In genomic region chr11:120720450-120720849, GRCm38 (mm10) we compare ENCODE assay signal across 8 mouse cellular contexts. TPM values are rescaled to one million over a fixed set of nuclear protein-coding genes. Genes with fewer than 3 reads are reported as not detected.
DNase-seq lines count a peak whose midpoint lies in the region; ATAC-seq and TF ChIP-seq lines count a peak whose summit lies in the region.

No protein-coding gene starts in this region.

- ATAC-seq in heart, embryonic 11.5 days (replicated peaks; ENCODE audit: insufficient number of reproducible peaks, low FRiP score, low TSS enrichment) = no peak; the same call in 1 of the 2 replicates
- peak; percentile 4; the same call in 1 of the 2 replicates for ATAC-seq in kidney, embryonic 15.5 days (replicated peaks; ENCODE audit: low FRiP score)

- no peaks in the 10 kb centered on the region for H3K4me1 ChIP-seq in bone marrow, adult 2 months (ENCODE audit: control insufficient read depth, insufficient read depth, low read length)
- no peaks in the 10 kb centered on the region for H3K4me1 ChIP-seq in embryonic fibroblast, embryonic 13.5 days (ENCODE audit: control insufficient read depth, insufficient read depth, low read length)
- H3K4me1 ChIP-seq in heart, embryonic 11.5 days (ENCODE audit: control insufficient read depth, insufficient read depth, low read length) = peaks cover 9% of the 10 kb centered on the region
- H3K4me1 ChIP-seq in kidney, embryonic 15.5 days = peaks cover 30% of the 10 kb centered on the region
- 0 out of 2 replicates have a peak, but pooled peaks cover 4% of the 10 kb centered on the region for H3K4me1 ChIP-seq in liver, adult 2 months (ENCODE audit: control insufficient read depth, insufficient read depth, low read length)

- TF ChIP-seq CTCF in bone marrow, adult 2 months (IDR thresholded peaks at IDR 0.05; ENCODE audit: control insufficient read depth, insufficient read depth, low read length) = peak; percentile 97
- peak; percentile 85 for TF ChIP-seq CTCF in embryonic fibroblast, embryonic 13.5 days (IDR thresholded peaks at IDR 0.05; ENCODE audit: borderline replicate concordance, insufficient read depth, low read length)
- TF ChIP-seq CTCF in liver, adult 2 months (IDR thresholded peaks at IDR 0.05; ENCODE audit: low read depth, low read length) = peak; percentile 93

- 0 out of 2 replicates have a peak overlapping the region, but pooled peaks have one; percentile 30 for H3K9ac ChIP-seq in heart, embryonic 11.5 days (ENCODE audit: low read depth, low read length)
- peak overlapping the region; percentile 72; the same call in 1 of the 2 replicates for H3K9ac ChIP-seq in kidney, embryonic 15.5 days
- no peak overlapping the region for H3K9ac ChIP-seq in liver, adult 2 months (ENCODE audit: low read depth, low read length)

- 7% methylated on average over 17 of the region's 17 CpGs for WGBS in bone marrow, adult 2 months
- 10% methylated on average over 17 of the region's 17 CpGs for WGBS in heart, embryonic 11.5 days (ENCODE audit: insufficient replicate concordance)
- WGBS in kidney, embryonic 15.5 days = 12% methylated on average over 17 of the region's 17 CpGs
- WGBS in liver, adult 2 months = 15% methylated on average over 17 of the region's 17 CpGs

- no peak overlapping the region for H3ac ChIP-seq in myocyte (ENCODE audit: control insufficient read depth, insufficient read length)

- 0 out of 2 replicates have a peak, but pooled peaks cover 9% of the 10 kb centered on the region for H3K36me3 ChIP-seq in heart, embryonic 11.5 days (ENCODE audit: control insufficient read depth, insufficient read depth, low read length)
- H3K36me3 ChIP-seq in kidney, embryonic 15.5 days = peaks cover 51% of the 10 kb centered on the region
- H3K36me3 ChIP-seq in liver, adult 2 months (ENCODE audit: control insufficient read depth, insufficient read depth, low read length) = peaks cover 2% of the 10 kb centered on the region
- peaks cover 7% of the 10 kb centered on the region for H3K36me3 ChIP-seq in myocyte (ENCODE audit: control insufficient read depth, insufficient read depth)

- peak overlapping the region; percentile 97 for H3K4me2 ChIP-seq in heart, embryonic 11.5 days
- peak overlapping the region; percentile 100 for H3K4me2 ChIP-seq in kidney, embryonic 15.5 days
- peak overlapping the region; percentile 42 for H3K4me2 ChIP-seq in myocyte (ENCODE audit: low read depth)

- peaks cover 33% of the 10 kb centered on the region for H3K27me3 ChIP-seq in heart, embryonic 11.5 days (ENCODE audit: control insufficient read depth, insufficient read depth, low read length)
- peaks cover 7% of the 10 kb centered on the region for H3K27me3 ChIP-seq in kidney, embryonic 15.5 days
- no peaks in the 10 kb centered on the region for H3K27me3 ChIP-seq in liver, adult 2 months (ENCODE audit: control insufficient read depth, insufficient read depth, low read length)
- no peaks in the 10 kb centered on the region for H3K27me3 ChIP-seq in myocyte (ENCODE audit: control insufficient read depth, insufficient read depth, insufficient read length)

- no peak for TF ChIP-seq POLR2A in bone marrow, adult 2 months (IDR thresholded peaks at IDR 0.05; ENCODE audit: borderline replicate concordance, control insufficient read depth, low read depth, low read length)
- TF ChIP-seq POLR2A in embryonic fibroblast, embryonic 13.5 days (IDR thresholded peaks at IDR 0.05; ENCODE audit: low read depth, low read length) = no peak
- TF ChIP-seq POLR2A in liver, adult 2 months (IDR thresholded peaks at IDR 0.05; ENCODE audit: extremely low read depth, insufficient read depth, low read length) = no peak
- no peak for TF ChIP-seq POLR2A in myocyte (IDR thresholded peaks at IDR 0.05; ENCODE audit: insufficient read length, low read depth)

- H3K79me2 ChIP-seq in liver, adult 2 months (ENCODE audit: control insufficient read depth, insufficient read depth, low read length) = no peaks in the 10 kb centered on the region
- H3K79me2 ChIP-seq in myocyte (ENCODE audit: control insufficient read depth, insufficient read depth) = no peaks in the 10 kb centered on the region

- DNase-seq in 3T3-L1 (ENCODE audit: low read depth, low spot score) = peak; percentile 50
- DNase-seq in liver, adult 2 months (ENCODE audit: extremely low read depth, low read depth, low spot score) = peak; percentile 68
- peak; percentile 89 to 98 for DNase-seq in spleen, postnatal 4 days (ENCODE audit: low spot score in 2 of 2)

- H3K27ac ChIP-seq in bone marrow, adult 2 months (ENCODE audit: control insufficient read depth, insufficient read depth, low read depth, low read length, poor library complexity) = no peak overlapping the region
- H3K27ac ChIP-seq in embryonic fibroblast, embryonic 13.5 days (ENCODE audit: insufficient read depth, low read length) = no peak overlapping the region
- no peak overlapping the region for H3K27ac ChIP-seq in heart, embryonic 11.5 days (ENCODE audit: low read depth, low read length)
- no peak overlapping the region for H3K27ac ChIP-seq in kidney, embryonic 15.5 days
- no peak overlapping the region for H3K27ac ChIP-seq in liver, adult 2 months (replicated peaks; ENCODE audit: insufficient read depth, low read depth, low read length)

- H3K9me3 ChIP-seq in heart, embryonic 11.5 days (replicated peaks; ENCODE audit: control insufficient read depth, low read length) = no peaks in the 10 kb centered on the region
- H3K9me3 ChIP-seq in kidney, embryonic 15.5 days (replicated peaks) = no peaks in the 10 kb centered on the region

- H3K4me3 ChIP-seq in bone marrow, adult 2 months (replicated peaks; ENCODE audit: control insufficient read depth, low read depth, low read length) = no peak overlapping the region
- H3K4me3 ChIP-seq in embryonic fibroblast, embryonic 13.5 days (ENCODE audit: insufficient read depth, low read length) = no peak overlapping the region
- peak overlapping the region; percentile 62 for H3K4me3 ChIP-seq in heart, embryonic 11.5 days (ENCODE audit: low read depth, low read length)
- peak overlapping the region; percentile 61 for H3K4me3 ChIP-seq in kidney, embryonic 15.5 days (replicated peaks)
- no peak overlapping the region for H3K4me3 ChIP-seq in liver, adult 2 months (ENCODE audit: insufficient read depth, low read depth, low read length)
- no peak overlapping the region for H3K4me3 ChIP-seq in myocyte

TF ChIP-seq in myocyte, 11 proteins besides CTCF, POLR2A, EP300 and RAD21 (continues in another document):
- no peak for TF ChIP-seq CEBPB (IDR thresholded peaks at IDR 0.05; ENCODE audit: insufficient read depth, poor library complexity, severe bottlenecking)
- TF ChIP-seq SRF (IDR thresholded peaks at IDR 0.05; ENCODE audit: control insufficient read depth, insufficient read length, low read depth) = no peak

RNA-seq across cellular contexts. Expression of gene Rac3, which starts 0.8 kb away (rescaled TPM):
- 2.4 and 5.8 TPM in 2 replicates for polyA plus RNA-seq in bone marrow, adult 2 months (2011; ENCODE audit: insufficient read depth, insufficient read length, low replicate concordance, missing spikeins)
- polyA plus RNA-seq in embryonic fibroblast, embryonic 13.5 days (2011; ENCODE audit: insufficient read length, low read depth, missing spikeins) = 16.0 and 20.8 TPM in 2 replicates
- 1.7 and 3.0 TPM in 2 replicates for polyA plus RNA-seq in heart, embryonic 11.5 days (2014; fragmentation: Nextera tagmentation; extraction: Ambion mirVana)
- polyA plus RNA-seq in kidney, embryonic 15.5 days (2015; fragmentation: Nextera tagmentation; extraction: Ambion mirVana) = 27.6 and 31.0 TPM in 2 replicates
- 0.20 and 0.55 TPM in 2 replicates for total RNA-seq in liver, adult 2 months (2014; rRNA removed)
- polyA plus RNA-seq in liver, adult 2 months (2012; rRNA removed) = 0.72 and 1.1 TPM in 2 replicates
- polyA plus RNA-seq in myocyte (2012; fragmentation: generic; extraction: Trizol) = 1.9 TPM

RNA-seq across cellular contexts. Expression of gene Dcxr, which starts 6.6 kb away (rescaled TPM):
- polyA plus RNA-seq in bone marrow, adult 2 months (2011; ENCODE audit: insufficient read depth, insufficient read length, low replicate concordance, missing spikeins) = 7.4 and 9.4 TPM in 2 replicates
- 31.6 and 52.4 TPM in 2 replicates for polyA plus RNA-seq in embryonic fibroblast, embryonic 13.5 days (2011; ENCODE audit: insufficient read length, low read depth, missing spikeins)
- polyA plus RNA-seq in heart, embryonic 11.5 days (2014; fragmentation: Nextera tagmentation; extraction: Ambion mirVana) = 5.1 and 6.6 TPM in 2 replicates
- 31.9 and 32.1 TPM in 2 replicates for polyA plus RNA-seq in kidney, embryonic 15.5 days (2015; fragmentation: Nextera tagmentation; extraction: Ambion mirVana)
- total RNA-seq in liver, adult 2 months (2014; rRNA removed) = 215 and 230 TPM in 2 replicates
- 512 and 554 TPM in 2 replicates for polyA plus RNA-seq in liver, adult 2 months (2012; rRNA removed)
- 21.2 TPM for polyA plus RNA-seq in myocyte (2012; fragmentation: generic; extraction: Trizol)

RNA-seq across cellular contexts. Expression of gene Lrrc45, which starts 6.7 kb away (rescaled TPM):
- 25.5 and 41.4 TPM in 2 replicates for polyA plus RNA-seq in bone marrow, adult 2 months (2011; ENCODE audit: insufficient read depth, insufficient read length, low replicate concordance, missing spikeins)
- 16.1 and 17.8 TPM in 2 replicates for polyA plus RNA-seq in embryonic fibroblast, embryonic 13.5 days (2011; ENCODE audit: insufficient read length, low read depth, missing spikeins)
- polyA plus RNA-seq in heart, embryonic 11.5 days (2014; fragmentation: Nextera tagmentation; extraction: Ambion mirVana) = 21.8 and 23.2 TPM in 2 replicates
- polyA plus RNA-seq in kidney, embryonic 15.5 days (2015; fragmentation: Nextera tagmentation; extraction: Ambion mirVana) = 52.9 and 66.0 TPM in 2 replicates
- 4.4 and 5.1 TPM in 2 replicates for total RNA-seq in liver, adult 2 months (2014; rRNA removed)
- polyA plus RNA-seq in liver, adult 2 months (2012; rRNA removed) = 7.4 and 9.8 TPM in 2 replicates
- polyA plus RNA-seq in myocyte (2012; fragmentation: generic; extraction: Trizol) = 10.6 TPM

RNA-seq across cellular contexts. Expression of gene Cenpx, which starts 6.9 kb away (rescaled TPM):
- polyA plus RNA-seq in bone marrow, adult 2 months (2011; ENCODE audit: insufficient read depth, insufficient read length, low replicate concordance, missing spikeins) = 39.2 and 57.8 TPM in 2 replicates
- polyA plus RNA-seq in embryonic fibroblast, embryonic 13.5 days (2011; ENCODE audit: insufficient read length, low read depth, missing spikeins) = 42.8 and 44.1 TPM in 2 replicates
- polyA plus RNA-seq in heart, embryonic 11.5 days (2014; fragmentation: Nextera tagmentation; extraction: Ambion mirVana) = 114 and 129 TPM in 2 replicates
- 164 and 176 TPM in 2 replicates for polyA plus RNA-seq in kidney, embryonic 15.5 days (2015; fragmentation: Nextera tagmentation; extraction: Ambion mirVana)
- 20.3 and 20.5 TPM in 2 replicates for total RNA-seq in liver, adult 2 months (2014; rRNA removed)
- polyA plus RNA-seq in liver, adult 2 months (2012; rRNA removed) = 63.4 and 74.6 TPM in 2 replicates
- 42.5 TPM for polyA plus RNA-seq in myocyte (2012; fragmentation: generic; extraction: Trizol)

RNA-seq across cellular contexts. Expression of gene Cbr2, which starts 11.5 kb away (rescaled TPM):
- 3.8 and 8.0 TPM in 2 replicates for polyA plus RNA-seq in bone marrow, adult 2 months (2011; ENCODE audit: insufficient read depth, insufficient read length, low replicate concordance, missing spikeins)
- 27.8 and 30.7 TPM in 2 replicates for polyA plus RNA-seq in embryonic fibroblast, embryonic 13.5 days (2011; ENCODE audit: insufficient read length, low read depth, missing spikeins)
- 0.36 and 1.0 TPM in 2 replicates for polyA plus RNA-seq in heart, embryonic 11.5 days (2014; fragmentation: Nextera tagmentation; extraction: Ambion mirVana)
- 2.4 and 3.4 TPM in 2 replicates for polyA plus RNA-seq in kidney, embryonic 15.5 days (2015; fragmentation: Nextera tagmentation; extraction: Ambion mirVana)
- total RNA-seq in liver, adult 2 months (2014; rRNA removed) = not detected in 2 replicates
- 0.28 and 0.86 TPM in 2 replicates for polyA plus RNA-seq in liver, adult 2 months (2012; rRNA removed)
- polyA plus RNA-seq in myocyte (2012; fragmentation: generic; extraction: Trizol) = 183 TPM

Comparison
In these comparisons a context has a peak if more than half of its experiments do, and no peak if none do; other contexts are left out.
1. H3K4me3 ChIP-seq: peak in heart, embryonic 11.5 days (single experiment) and kidney, embryonic 15.5 days (single experiment); none in bone marrow, adult 2 months (single experiment), embryonic fibroblast, embryonic 13.5 days (single experiment), liver, adult 2 months (single experiment) and myocyte (single experiment).
2. H3K4me2 ChIP-seq: peak in every context shown above with its lines; median percentile 100 in kidney, embryonic 15.5 days; 97 in heart, embryonic 11.5 days; 42 in myocyte.
3. Peak in every context shown above with its lines, with median percentiles within 50 percentile points of each other: DNase-seq and CTCF ChIP-seq.